14 mouse cellular contexts compared by ENCODE assay signal in the genomic region with DNA sequence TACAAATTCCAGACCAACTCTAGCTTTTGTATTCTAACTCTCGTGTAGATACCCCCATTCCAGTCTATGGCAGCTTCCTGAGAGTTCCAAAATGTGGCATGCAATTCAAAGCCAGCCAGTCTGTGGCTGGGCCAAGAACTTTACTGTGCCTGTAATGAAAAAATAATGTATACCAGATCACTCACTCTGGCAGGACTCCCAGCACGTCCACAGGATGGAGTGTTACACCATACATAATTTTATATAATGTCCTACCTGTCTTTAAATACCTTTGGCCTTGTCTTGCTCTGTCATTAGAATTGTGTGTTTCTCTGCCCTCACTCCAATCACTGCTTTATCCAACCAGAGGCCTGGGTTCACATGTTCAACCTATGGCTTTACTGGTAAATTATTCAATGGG.
"Had no signal": no experiment of that assay in that cellular context is flagged by ENCODE, and none has a peak within 500 bp of the region (broad histone marks: within the 10 kb centered on the region; RNA-seq: fewer than 3 reads in every experiment).

No protein-coding gene starts in this region.

- H3K4me1 ChIP-seq: liver, embryonic 13.5 days; lung, embryonic 15.5 days; megakaryocyte, embryonic 14.5 days; midbrain, embryonic 12.5 days; neural tube, embryonic 15.5 days had no signal

- ATAC-seq: liver, postnatal 0 days had no signal

- H3K4me3 ChIP-seq: layer of hippocampus, adult 2 months; liver, embryonic 13.5 days; lung, embryonic 15.5 days; megakaryocyte, embryonic 14.5 days; midbrain, embryonic 12.5 days; neural tube, embryonic 15.5 days had no signal

- H3K4me2 ChIP-seq: liver, embryonic 13.5 days; lung, embryonic 15.5 days; midbrain, embryonic 12.5 days; neural tube, embryonic 15.5 days had no signal

- H3K36me3 ChIP-seq: liver, embryonic 13.5 days; lung, embryonic 15.5 days; midbrain, embryonic 12.5 days; neural tube, embryonic 15.5 days had no signal

- H3K27ac ChIP-seq: layer of hippocampus, adult 2 months; liver, embryonic 13.5 days; lung, embryonic 15.5 days; macrophage; midbrain, embryonic 12.5 days; neural tube, embryonic 15.5 days; stomach, postnatal 0 days had no signal

- DNase-seq: kidney, adult 18-20 months; kidney, postnatal 10 days; kidney, postnatal 4 days; liver; liver, embryonic 13.5 days; liver, postnatal 0 days; lung, postnatal 14 days had no signal

- H3K27me3 ChIP-seq: liver, embryonic 13.5 days; lung, embryonic 15.5 days; megakaryocyte, embryonic 14.5 days; midbrain, embryonic 12.5 days; neural tube, embryonic 15.5 days had no signal

- H3K9ac ChIP-seq: liver, embryonic 13.5 days; liver, postnatal 0 days; lung, embryonic 15.5 days; midbrain, embryonic 12.5 days; neural tube, embryonic 15.5 days had no signal

- H3K9me3 ChIP-seq: liver, embryonic 13.5 days; lung, embryonic 15.5 days; midbrain, embryonic 12.5 days; neural tube, embryonic 15.5 days had no signal
